Mouse (Mus musculus) hindbrain, postnatal 0 days (tissue): Measurements from ENCODE around the gene Gm49368. TPM values are rescaled to one million over a fixed set of nuclear protein-coding genes. Genes with fewer than 3 reads are reported as not detected.

ENCODE experiments used
- ATAC-seq: fragments of 200-750 bp; cut with Nextera tagmentation; 2 replicates; pipeline ENCODE4 v1.8.0; 2017; ENCODE audit warnings: mild to moderate bottlenecking, moderate TSS enrichment, moderate library complexity
- DNase-seq: peaks from one replicate; pipeline ENCODE4 v3.0.0-alpha.2; 2015; ENCODE audit warnings: low spot score
- H3K27ac ChIP-seq: fragments of 300-500 bp; sonication (generic); 2 replicates; pipeline ENCODE4 v1.5.1; 2014; ENCODE audit warnings: mild to moderate bottlenecking
- H3K27me3 ChIP-seq: fragments of 300-500 bp; sonication (generic); 2 replicates; pipeline ENCODE4 v1.6.1; 2014; ENCODE audit warnings: low read length, mixed read lengths; ENCODE audit not compliant: insufficient read depth
- H3K36me3 ChIP-seq: fragments of 300-500 bp; sonication (generic); 2 replicates; pipeline ENCODE4 v1.6.1; 2014; ENCODE audit warnings: low read length, mixed read lengths; ENCODE audit not compliant: insufficient read depth
- H3K4me1 ChIP-seq: fragments of 300-500 bp; sonication (generic); 2 replicates; pipeline ENCODE4 v1.6.1; 2014; ENCODE audit warnings: antibody characterized with exemption, low read length, mixed read lengths; ENCODE audit not compliant: insufficient read depth
- H3K4me2 ChIP-seq: fragments of 300-500 bp; sonication (generic); 2 replicates; pipeline ENCODE4 v1.6.1; 2014; ENCODE audit warnings: low read depth, mild to moderate bottlenecking, low read length, moderate library complexity, mixed read lengths
- H3K4me3 ChIP-seq: fragments of 300-500 bp; sonication (generic); 2 replicates; pipeline ENCODE4 v1.5.1; 2014; ENCODE audit warnings: low read length
- H3K9ac ChIP-seq: fragments of 300-500 bp; sonication (generic); replicated peaks from 2 replicates; pipeline ENCODE4 v1.6.1; 2014; ENCODE audit warnings: mild to moderate bottlenecking, low read length, moderate library complexity, mixed read lengths
- H3K9me3 ChIP-seq: fragments of 300-500 bp; sonication (generic); 2 replicates; pipeline ENCODE4 v1.6.1; 2016; ENCODE audit warnings: low read length, mixed read lengths
- CTCF ChIP-seq: IDR thresholded peaks from 2 replicates; pipeline ENCODE4 v1.5.1; 2016; ENCODE audit warnings: antibody characterized with exemption, control low read depth, low read depth
- WGBS: fragments of 180-500 bp; shearing (Covaris S2); extraction: QIAGEN DNeasy Blood & Tissue Kit; methylation state at CpG from one replicate; pipeline ENCODE4 v1.1.7; 2014; 5-methylcytosine and 5-hydroxymethylcytosine counted together
- polyA plus RNA-seq: library from polyadenylated mRNA; unstranded; fragments of >200 nt; fragmentation: Nextera tagmentation; extraction: Ambion mirVana; gene quantifications from 2 replicates; pipeline ENCODE4 v1.2.1, GENCODE M21; 2015
- total RNA-seq: library from RNA; depleted of rRNA; stranded (reverse); fragments of >200 nt; gene quantifications from 2 replicates; pipeline ENCODE4 v1.2.3, GENCODE M21; 2014

Gene Gm49368
- total and polyA plus RNA-seq, 2 experiments from 2014 or later: not detected

DNA sequence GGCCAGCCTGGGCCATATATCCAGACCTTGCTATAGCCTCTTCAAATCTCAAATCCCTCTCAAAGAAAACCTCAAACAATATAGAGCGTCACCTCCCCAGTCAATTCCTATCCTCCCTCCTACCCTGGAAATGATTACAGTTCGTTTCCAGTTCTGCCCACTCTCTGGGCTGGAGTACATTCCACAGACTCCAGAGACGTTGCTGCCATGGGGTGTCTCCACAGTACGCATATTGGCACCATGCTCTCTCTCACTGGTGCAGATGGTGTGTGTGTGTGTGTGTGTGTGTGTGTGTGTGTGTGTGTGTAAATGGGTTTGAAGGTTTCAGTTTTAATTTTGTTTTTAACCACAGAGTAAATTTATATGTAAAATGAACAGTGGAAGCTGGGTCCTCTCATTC is 42.8 kb downstream of the Gm49368 start:
- no peaks in the 10 kb centered on the region for H3K36me3 ChIP-seq
- ATAC-seq (no peak), DNase-seq (no peak)
- 47% methylated on average over 4 of the region's 4 CpGs for WGBS
- no peaks in the 10 kb centered on the region for H3K4me1 ChIP-seq
- no peaks in the 10 kb centered on the region for H3K27me3 ChIP-seq
- H3K4me2 ChIP-seq: no peak overlapping the region
- H3K4me3 ChIP-seq: no peak overlapping the region
- H3K9ac ChIP-seq: no peak overlapping the region
- H3K9me3 ChIP-seq: no peaks in the 10 kb centered on the region
- H3K27ac ChIP-seq: no peak overlapping the region
- no peak for TF ChIP-seq CTCF

DNA sequence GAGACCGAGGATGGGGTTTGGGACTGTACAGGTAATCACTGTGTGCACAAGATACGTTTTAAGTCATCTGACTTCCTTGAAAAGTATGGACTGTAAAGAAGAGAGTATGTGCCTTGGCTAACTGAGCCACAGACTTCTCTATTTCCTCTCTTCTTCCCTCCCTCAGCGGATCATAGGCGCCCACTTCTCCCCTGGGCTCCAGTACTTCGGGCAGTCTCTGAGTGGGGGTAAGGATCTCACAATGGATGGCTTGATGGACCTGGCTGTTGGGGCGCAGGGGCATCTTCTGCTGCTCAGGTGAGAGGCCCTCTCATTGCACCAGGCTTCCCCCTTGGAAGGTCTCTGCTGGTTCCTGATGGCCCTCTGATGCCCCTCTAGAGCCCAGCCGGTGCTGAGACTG is 45.0 kb downstream of the Gm49368 start:
- Histone ChIP-seq H3K36me3 (no peaks in the 10 kb centered on the region), H3K4me3 (no peak overlapping the region), H3K27me3 (no peaks in the 10 kb centered on the region), H3K9ac (no peak overlapping the region), H3K27ac (no peak overlapping the region), H3K4me2 (no peak overlapping the region), H3K4me1 (no peaks in the 10 kb centered on the region), H3K9me3 (no peaks in the 10 kb centered on the region)
- ATAC-seq: no peak
- WGBS: 92% methylated on average over 7 of the region's 7 CpGs
- TF ChIP-seq CTCF: no peak
- DNase-seq: no peak

DNA sequence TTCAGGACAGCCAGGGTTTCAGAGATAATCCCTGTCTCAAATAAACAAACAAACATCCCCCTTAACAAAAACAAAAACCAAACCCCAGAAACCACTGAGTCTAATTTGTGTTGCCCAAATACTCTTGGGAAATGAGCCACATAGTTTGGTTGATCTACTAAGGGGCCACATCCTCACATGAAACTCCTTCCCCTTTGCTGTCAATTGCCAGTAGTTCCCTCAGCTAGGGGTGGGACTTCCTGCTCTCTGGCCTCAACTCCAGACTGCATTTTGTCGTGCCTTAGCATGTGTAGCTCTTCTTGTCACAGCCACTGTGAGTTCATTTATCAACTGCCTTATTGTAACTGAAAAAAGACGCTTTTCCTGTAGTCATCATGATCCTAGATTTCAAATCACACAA is 47.8 kb downstream of the Gm49368 start:
- Histone ChIP-seq H3K4me2 (no peak overlapping the region), H3K9me3 (no peaks in the 10 kb centered on the region), H3K4me1 (no peaks in the 10 kb centered on the region), H3K4me3 (no peak overlapping the region), H3K27ac (no peak overlapping the region), H3K27me3 (no peaks in the 10 kb centered on the region), H3K9ac (no peak overlapping the region), H3K36me3 (no peaks in the 10 kb centered on the region)
- WGBS: 70% methylated on average over 2 of the region's 2 CpGs
- ATAC-seq (no peak), DNase-seq (no peak)
- no peak for TF ChIP-seq CTCF

DNA sequence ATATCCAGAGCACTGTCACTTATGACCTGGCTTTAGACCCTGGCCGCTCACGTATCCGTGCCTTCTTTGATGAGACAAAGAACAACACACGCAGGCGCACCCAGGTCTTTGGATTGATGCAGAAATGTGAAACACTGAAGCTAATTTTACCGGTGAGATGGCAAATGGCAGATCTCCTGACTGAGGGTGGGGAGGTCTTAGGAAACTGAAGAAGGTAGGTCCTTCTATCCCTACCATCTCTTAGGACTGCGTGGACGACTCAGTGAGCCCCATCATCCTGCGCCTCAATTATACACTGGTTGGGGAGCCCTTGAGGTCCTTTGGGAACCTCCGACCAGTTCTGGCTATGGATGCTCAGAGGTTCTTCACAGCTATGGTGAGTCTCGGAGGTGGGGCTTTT is 49.6 kb downstream of the Gm49368 start:
- Histone ChIP-seq H3K27me3 (no peaks in the 10 kb centered on the region), H3K36me3 (no peaks in the 10 kb centered on the region), H3K4me2 (no peak overlapping the region), H3K9ac (no peak overlapping the region), H3K4me1 (no peaks in the 10 kb centered on the region), H3K27ac (no peak overlapping the region), H3K4me3 (no peak overlapping the region), H3K9me3 (no peaks in the 10 kb centered on the region)
- TF ChIP-seq CTCF: no peak
- ATAC-seq (no peak), DNase-seq (no peak)
- 94% methylated on average over 11 of the region's 11 CpGs for WGBS

DNA sequence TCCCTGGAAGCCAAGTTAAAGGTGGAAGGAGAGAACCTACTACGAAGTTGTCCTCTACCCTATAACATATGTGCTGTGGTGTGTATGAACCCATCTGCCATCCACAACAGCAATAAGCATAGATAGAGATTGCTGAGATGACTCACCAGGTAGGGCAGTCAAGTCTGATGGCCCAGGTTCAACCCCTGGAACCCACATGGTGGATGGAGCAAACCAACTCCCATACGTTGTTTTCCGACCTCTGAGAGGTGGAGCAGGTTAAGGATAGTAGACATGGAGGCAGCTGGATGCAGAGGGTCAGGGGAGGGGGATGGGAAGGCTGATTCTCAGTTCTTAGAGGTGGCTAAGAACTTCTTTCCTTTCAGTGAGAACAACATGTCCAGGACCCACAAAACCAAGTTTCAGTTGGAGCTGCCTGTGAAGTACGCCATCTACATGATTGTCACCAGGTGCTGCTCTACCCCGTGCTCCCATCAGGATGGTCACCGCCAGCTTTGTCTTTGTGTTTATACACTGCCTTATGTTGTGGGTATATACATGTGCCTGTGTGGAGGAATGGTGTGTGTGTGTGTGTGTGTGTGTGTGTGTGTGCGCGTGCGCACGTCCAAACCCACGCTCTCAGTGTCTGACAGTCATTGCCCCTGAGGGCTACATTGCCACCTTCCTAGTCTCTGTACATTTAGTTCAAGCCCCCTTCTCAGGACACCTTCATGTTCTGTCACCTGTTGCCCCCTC is 52.1 kb downstream of the Gm49368 start:
- no peaks in the 10 kb centered on the region for H3K4me1 ChIP-seq
- DNase-seq (no peak), ATAC-seq (no peak)
- no peaks in the 10 kb centered on the region for H3K36me3 ChIP-seq
- H3K9ac ChIP-seq: no peak overlapping the region
- no peak for TF ChIP-seq CTCF
- H3K9me3 ChIP-seq: no peaks in the 10 kb centered on the region
- H3K27me3 ChIP-seq: no peaks in the 10 kb centered on the region
- no peak overlapping the region for H3K4me2 ChIP-seq
- H3K4me3 ChIP-seq: no peak overlapping the region
- H3K27ac ChIP-seq: no peak overlapping the region
- WGBS: 94% methylated on average over 11 of the region's 11 CpGs

DNA sequence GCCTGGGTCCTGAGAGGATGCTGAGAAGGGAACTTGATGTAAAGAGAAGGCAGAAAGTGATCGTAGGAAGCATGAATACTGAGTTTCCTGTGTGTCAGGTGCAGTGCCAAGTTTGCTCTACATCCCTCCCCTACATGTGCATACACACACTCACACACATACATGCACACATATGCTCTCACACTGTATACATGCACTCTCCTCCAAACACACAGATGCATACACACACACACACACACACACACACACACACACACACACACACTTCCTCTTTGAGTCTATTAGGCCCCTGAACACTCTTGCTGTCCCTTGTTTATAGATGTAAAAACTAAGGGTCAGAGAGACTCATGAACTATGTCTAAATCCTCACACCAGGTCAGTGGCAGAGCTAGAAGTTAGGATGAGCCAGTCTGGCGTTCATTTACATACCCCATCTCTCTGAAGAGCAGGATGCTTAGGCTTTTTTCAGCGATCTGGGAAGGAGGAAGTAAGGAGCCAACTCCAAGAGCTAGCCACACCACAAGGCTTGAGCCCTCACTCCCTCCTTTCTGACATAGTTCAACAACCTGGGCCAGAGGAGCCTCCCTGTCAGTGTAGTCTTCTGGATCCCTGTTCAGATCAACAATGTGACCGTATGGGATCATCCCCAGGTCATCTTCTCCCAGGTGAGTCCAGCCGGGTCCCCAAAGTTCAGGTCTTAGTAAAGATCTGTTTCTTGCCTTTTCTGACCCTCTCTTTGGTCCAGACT is 52.9 kb downstream of the Gm49368 start:
- no peak overlapping the region for H3K27ac ChIP-seq
- H3K4me2 ChIP-seq: no peak overlapping the region

DNA sequence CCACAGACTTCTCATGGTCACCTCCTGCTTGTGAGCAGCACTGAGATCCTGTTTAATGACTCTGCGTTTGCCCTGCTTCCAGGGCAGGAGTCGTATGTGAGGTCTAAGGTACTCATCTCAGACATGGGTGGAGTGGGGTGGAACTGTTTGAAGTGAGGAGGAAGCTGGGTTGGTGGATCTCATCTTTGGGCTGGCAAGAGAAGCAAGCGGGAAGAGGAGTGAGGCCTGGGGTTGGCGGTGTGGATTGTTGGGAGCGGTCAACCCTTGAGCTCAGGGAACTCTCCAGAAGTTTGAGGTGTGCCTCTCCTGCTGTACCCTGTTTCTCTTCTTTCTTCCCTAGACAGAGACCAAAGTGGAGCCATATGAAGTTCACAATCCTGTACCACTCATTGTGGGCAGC is 53.9 kb downstream of the Gm49368 start:
- WGBS: 92% methylated on average over 5 of the region's 5 CpGs
- no peaks in the 10 kb centered on the region for H3K36me3 ChIP-seq
- no peak for ATAC-seq

More for the DNA sequence above, 52.9 kb downstream of the Gm49368 start:
- no peak for TF ChIP-seq CTCF
- Histone ChIP-seq H3K27me3 (no peaks in the 10 kb centered on the region), H3K9ac (no peak overlapping the region), H3K4me3 (no peak overlapping the region), H3K36me3 (no peaks in the 10 kb centered on the region), H3K4me1 (no peaks in the 10 kb centered on the region), H3K9me3 (no peaks in the 10 kb centered on the region)
- DNase-seq: no peak
- no peak for ATAC-seq
- WGBS: 78% methylated on average over 5 of the region's 5 CpGs

More for the DNA sequence above, 53.9 kb downstream of the Gm49368 start:
- Histone ChIP-seq H3K4me3 (no peak overlapping the region), H3K27ac (no peak overlapping the region), H3K9me3 (no peaks in the 10 kb centered on the region), H3K27me3 (no peaks in the 10 kb centered on the region), H3K4me2 (no peak overlapping the region), H3K9ac (no peak overlapping the region), H3K4me1 (no peaks in the 10 kb centered on the region)
- no peak for DNase-seq
- no peak for TF ChIP-seq CTCF
